Mouse (Mus musculus): ENCODE data around the gene Spg7.

Spg7 gene

DNA sequence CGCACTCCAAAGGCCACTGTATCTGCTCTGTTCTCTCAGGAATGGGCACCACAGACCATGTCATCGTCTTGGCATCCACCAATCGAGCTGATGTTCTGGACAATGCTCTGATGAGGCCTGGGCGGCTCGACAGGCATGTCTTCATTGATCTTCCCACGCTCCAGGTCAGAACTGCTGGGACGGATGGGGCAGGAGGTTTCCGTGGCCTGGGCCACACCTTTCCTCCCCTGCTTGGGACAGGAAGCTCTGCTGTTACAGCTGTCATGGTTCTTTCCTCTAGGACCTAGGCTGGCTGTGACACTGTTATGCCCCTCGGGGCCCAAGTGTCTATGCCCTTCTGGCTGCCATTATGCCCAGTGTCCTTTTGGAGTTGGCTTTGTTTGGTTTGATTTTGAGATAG, 24.5 kb downstream of the Spg7 start:
- in situ Hi-C loops (cut with MboI; ENCODE audit: unreplicated experiment in 2 of 2) = no loop called here

DNA sequence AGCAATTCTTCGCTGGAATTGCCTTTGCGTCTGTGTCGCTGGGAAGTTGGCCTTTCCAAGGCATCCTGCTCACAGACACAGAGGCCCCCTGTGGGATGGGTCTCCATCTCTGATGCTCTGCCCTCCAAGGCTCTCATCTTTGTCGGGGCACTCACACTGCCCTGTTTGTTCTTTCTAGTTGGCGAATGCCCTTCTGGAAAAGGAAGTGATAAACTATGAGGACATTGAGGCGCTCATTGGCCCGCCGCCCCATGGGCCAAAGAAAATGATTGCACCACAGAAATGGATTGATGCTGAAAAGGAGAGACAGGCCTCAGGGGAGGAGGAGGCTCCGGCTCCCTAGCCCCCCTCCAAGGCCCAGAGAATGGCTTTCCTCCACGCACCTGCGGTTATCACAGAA, 34.5 kb downstream of the Spg7 start:
- in situ Hi-C loops (cut with MboI; ENCODE audit: unreplicated experiment in 2 of 2) = no loop called here

DNA sequence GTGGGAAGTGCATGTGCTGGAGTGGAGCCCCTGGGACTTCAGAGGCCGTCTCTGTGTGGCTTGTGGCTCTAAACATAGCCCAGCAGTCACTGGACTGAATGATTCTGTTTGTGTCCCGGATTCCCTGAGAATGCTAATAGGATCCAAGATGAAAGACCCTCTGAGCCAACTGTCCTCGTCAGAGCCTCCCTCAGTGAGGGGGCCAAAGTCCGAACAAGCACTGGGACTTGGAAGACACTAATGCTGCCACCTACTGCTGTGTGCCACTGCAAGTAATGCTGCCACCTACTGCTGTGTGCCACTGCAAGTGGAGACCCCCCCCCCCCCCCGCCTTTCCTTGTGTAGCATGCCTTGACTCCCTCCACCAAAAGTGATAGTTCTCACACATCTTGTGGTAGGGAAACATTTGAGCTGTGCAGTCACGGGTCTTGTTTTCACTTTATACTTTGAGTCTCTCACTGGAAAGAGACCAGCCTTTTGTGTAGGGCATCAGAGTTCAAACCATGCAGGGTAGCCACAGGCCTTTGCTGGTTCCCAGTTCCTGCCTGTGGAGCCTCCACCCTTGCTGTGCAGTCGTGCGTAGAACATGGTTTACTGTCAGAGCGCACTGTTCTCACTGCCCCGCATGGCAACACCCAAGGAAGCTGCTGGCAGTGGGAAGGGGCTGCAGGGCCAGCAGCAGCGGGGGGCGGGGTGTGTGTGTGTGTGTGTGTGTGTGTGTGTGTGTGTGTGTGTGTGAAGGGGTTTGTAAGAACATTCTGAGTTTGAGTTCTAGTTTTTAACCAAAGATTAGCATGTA, 35.2 kb downstream of the Spg7 start:
- in situ Hi-C loops (cut with MboI; ENCODE audit: unreplicated experiment in 2 of 2) = no loop called here

DNA sequence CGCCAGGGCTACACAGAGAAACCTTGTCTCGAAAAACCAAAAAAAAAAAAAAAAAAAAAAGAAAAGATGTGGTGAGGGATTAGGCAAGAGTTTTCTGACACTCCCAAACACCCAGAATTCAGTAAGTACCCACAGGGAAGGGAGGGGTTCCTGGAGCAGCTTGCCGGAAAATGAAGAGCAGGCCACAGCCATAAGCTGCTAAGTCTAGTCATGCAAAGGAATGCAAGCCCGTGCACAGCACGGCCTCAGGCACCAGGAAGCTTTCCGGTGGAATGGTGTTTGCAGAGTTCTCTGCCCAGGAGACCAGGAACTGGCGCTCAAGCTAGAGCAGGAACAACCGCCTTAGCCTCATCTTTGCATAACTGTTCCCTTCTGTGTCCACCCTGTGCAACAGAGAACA, 37.5 kb downstream of the Spg7 start:
- in situ Hi-C loops (cut with MboI; ENCODE audit: unreplicated experiment in 2 of 2) = loop anchor here (5.0 to 10.0 kb wide), 3 partner anchors 33 to 195 kb away; no protein-coding TSS in a partner anchor

GRCm38 (mm10) chr8:123101244-123101643, 38.5 kb downstream of the Spg7 start:
- in situ Hi-C loops (cut with MboI; ENCODE audit: unreplicated experiment in 2 of 2) = loop anchor here (5.0 to 10.0 kb wide), 3 partner anchors 34 to 196 kb away; no protein-coding TSS in a partner anchor

DNA sequence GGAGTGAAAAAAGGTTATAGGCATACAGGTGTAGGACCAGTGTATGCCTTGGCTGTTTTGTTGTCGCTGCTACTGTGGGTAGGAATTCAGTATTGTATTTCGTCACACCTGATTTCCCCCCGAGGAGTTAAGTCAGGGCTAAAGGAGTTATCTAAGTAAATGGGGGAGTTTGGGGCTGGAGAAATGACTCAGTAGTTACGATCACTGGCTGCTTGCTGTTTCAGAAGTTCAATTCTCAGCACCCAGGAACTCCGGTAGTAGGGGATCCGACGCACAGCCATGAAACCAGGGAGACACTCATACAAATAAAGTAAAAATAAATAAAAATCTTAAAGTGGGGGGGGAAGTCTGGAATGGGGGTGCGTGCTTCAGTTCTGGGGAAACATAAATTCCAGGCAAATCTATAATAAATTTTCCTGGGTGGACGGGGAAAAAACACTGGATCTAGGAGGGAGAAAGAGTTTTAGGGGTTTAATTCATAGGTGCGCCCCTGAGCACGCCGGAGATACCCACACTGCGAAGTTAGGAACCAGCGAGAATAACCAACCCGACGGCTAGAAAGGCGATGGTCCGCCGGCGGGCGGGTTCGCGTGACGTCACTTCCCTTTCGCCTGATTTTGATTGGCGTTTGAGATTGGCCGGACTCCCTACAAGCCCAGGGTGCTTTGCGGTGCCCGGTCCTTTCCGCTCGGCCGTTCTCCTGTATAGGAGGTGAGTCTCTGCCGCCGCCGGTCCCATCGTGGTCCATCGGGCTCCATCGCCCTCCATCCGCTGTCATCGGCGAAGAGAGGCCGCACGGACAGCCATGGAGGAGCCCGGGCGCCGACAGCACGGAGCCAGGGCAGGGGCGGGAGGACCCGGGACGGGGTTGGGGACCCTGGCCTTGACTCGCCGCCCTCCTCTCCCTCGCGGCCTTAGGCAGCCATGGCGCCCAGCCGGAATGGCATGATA, 39.3 kb downstream of the Spg7 start, which contains the start of gene Rpl13:
TSS of gene Rpl13 (plus strand) at position 616 of the 951 bp plus-strand sequence.
- in situ Hi-C loops (cut with MboI; ENCODE audit: unreplicated experiment in 2 of 2) = loop anchor here (5.0 to 10.0 kb wide), 3 partner anchors 35 to 197 kb away; no protein-coding TSS in a partner anchor

- in situ Hi-C loops (cut with MboI; ENCODE audit: unreplicated experiment in 2 of 2) = loop anchor here (5.0 to 10.0 kb wide), 3 partner anchors 36 to 198 kb away; no protein-coding TSS in a partner anchor
These were observed 40.1 kb downstream of the Spg7 start for GRCm38 (mm10) chr8:123102855-123103254.

- in situ Hi-C loops (cut with MboI; ENCODE audit: unreplicated experiment in 2 of 2) = loop anchor here (5.0 to 10.0 kb wide), 3 partner anchors 36 to 198 kb away; no protein-coding TSS in a partner anchor
These were observed 40.5 kb downstream of the Spg7 start for GRCm38 (mm10) chr8:123103285-123103684.

GRCm38 (mm10) chr8:123104046-123104767, 41.5 kb downstream of the Spg7 start:
- in situ Hi-C loops (cut with MboI; ENCODE audit: unreplicated experiment in 2 of 2) = loop anchor here (5.0 to 10.0 kb wide), 3 partner anchors 37 to 199 kb away; no protein-coding TSS in a partner anchor

DNA sequence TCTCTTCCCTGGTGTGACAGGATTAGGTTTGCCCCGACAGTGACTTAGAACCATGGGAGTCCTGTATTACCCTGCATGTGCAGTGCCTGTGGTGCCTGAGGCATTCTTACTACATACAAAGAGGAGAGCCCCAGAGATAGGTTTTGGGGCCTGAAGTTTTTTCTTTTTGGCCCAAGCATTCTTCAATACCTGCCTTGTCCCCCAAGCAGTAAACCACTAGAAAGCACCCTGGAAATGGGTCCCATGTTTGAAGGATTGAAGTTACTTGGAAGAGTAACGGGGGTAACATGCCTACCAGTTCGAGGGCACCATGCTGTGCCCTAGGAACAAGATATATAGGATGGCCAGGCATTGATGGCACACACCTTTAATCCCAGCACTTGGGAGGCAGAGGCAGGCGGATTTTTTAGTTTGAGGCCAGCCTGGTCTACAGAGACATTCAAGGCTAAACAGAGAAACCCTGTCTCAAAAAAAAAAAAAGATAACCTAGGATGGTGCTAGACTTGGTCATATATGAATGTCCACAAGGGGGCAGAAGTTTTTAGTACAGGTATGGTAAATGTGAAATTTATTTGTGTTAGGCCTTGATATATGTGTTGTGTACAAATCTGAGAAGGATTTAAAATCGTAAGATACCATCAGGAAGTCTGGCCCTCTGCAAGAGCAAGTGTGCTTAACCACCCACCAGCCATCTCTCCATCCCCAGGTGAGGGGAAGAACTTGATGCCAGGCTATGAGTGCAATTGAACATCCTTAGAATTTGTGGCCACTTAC, 43.0 kb downstream of the Spg7 start:
- in situ Hi-C loops (cut with MboI; ENCODE audit: unreplicated experiment in 2 of 2) = loop anchor here in 1 of 2 experiments (10.0 kb wide), 1 partner anchor 201 kb away; no protein-coding TSS in a partner anchor

DNA sequence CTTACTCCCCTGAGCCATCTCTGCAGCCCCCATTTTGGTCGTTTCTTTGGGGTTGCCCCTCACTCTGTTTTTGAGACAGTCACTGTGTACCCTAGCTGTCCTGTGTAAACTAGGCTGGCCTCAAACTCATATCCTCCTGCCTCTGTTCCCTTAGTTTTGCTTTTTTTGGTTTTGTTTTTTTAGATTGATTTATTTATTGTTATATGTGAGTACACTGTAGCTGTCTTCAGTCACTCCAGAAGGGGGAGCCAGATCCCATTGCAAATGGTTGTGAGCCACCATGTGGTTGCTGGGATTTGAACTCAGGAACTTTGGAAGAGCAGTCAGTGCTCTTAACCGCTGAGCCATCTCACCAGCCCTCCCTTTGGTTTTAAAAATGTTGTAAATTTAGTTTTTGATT, 43.8 kb downstream of the Spg7 start:
- in situ Hi-C loops (cut with MboI; ENCODE audit: unreplicated experiment in 2 of 2) = loop anchor here in 1 of 2 experiments (10.0 kb wide), 1 partner anchor 202 kb away; no protein-coding TSS in a partner anchor

GRCm38 (mm10) chr8:123108010-123108409, 45.3 kb downstream of the Spg7 start:
- in situ Hi-C loops (cut with MboI; ENCODE audit: unreplicated experiment in 2 of 2) = loop anchor here in 1 of 2 experiments (10.0 kb wide), 1 partner anchor 203 kb away; no protein-coding TSS in a partner anchor

GRCm38 (mm10) chr8:123108953-123109352, 46.2 kb downstream of the Spg7 start:
- in situ Hi-C loops (cut with MboI; ENCODE audit: unreplicated experiment in 2 of 2) = loop anchor here in 1 of 2 experiments (10.0 kb wide), 1 partner anchor 204 kb away; no protein-coding TSS in a partner anchor

DNA sequence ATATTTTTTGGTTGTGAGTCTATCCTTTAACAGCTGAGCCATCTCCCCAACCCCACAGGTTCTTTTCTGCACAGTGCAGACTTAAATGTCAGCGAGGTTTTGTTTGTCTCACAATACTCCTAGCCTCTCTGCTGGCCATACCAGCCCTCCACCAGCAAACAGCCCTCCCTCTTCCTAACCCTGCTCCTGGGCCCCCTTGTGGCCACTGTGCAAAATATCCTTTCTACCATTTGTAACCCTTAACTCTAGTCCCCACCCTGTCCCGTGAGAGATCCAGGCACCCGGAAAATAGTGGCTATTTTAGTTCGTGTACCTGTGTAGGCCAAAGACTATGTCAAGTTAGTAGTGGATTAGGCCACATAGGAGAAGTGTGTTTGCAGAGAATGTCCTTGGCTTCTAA, 47.9 kb downstream of the Spg7 start:
- in situ Hi-C loops (cut with MboI; ENCODE audit: unreplicated experiment in 2 of 2) = loop anchor here in 1 of 2 experiments (5.0 to 10.0 kb wide), 3 partner anchors 84 to 493 kb away; no protein-coding TSS in a partner anchor

- in situ Hi-C loops (cut with MboI; ENCODE audit: unreplicated experiment in 2 of 2) = loop anchor here in 1 of 2 experiments (5.0 to 10.0 kb wide), 3 partner anchors 82 to 496 kb away; no protein-coding TSS in a partner anchor
These were observed 50.1 kb downstream of the Spg7 start for GRCm38 (mm10) chr8:123112892-123113291.

GRCm38 (mm10) chr8:123113908-123114469, 51.2 kb downstream of the Spg7 start:
- in situ Hi-C loops (cut with MboI; ENCODE audit: unreplicated experiment in 2 of 2) = loop anchor here in 1 of 2 experiments (5.0 to 10.0 kb wide), 3 partner anchors 81 to 497 kb away; no protein-coding TSS in a partner anchor

- in situ Hi-C loops (cut with MboI; ENCODE audit: unreplicated experiment in 2 of 2) = loop anchor here in 1 of 2 experiments (5.0 to 10.0 kb wide), 3 partner anchors 80 to 497 kb away; no protein-coding TSS in a partner anchor
These were observed 51.9 kb downstream of the Spg7 start for GRCm38 (mm10) chr8:123114644-123115043.

DNA sequence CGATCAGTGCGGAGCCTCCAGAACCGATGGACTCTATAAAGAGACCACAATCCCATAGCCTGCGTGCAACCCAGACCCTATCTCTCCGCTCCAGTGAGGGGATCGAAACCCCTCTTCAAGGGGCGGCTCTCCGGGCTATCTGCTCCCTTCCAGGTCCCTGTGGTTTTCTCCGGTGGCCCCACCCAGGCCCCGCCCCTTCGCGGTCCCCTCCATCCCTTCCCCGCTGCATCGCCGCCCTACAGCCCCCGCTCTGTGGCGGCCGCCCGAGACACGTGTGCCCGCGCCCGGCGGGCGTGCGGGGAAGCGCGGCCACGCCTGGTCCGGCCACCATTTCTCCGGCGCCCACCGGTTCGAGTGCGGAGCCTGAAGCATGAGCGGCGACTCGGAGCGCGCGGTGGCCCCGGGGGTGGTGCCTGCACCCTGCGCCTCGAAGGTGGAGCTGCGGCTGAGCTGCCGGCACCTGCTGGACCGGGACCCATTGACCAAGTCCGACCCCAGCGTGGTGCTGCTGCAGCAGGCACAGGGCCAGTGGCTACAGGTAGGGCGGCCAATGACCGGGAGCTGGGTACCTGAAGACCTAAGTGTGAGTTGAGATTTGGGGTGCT, 54.5 kb downstream of the Spg7 start, which contains the start of gene Cpne7:
TSS of gene Cpne7 (plus strand) at position 248 of the 605 bp plus-strand sequence.
- in situ Hi-C loops (cut with MboI; ENCODE audit: unreplicated experiment in 2 of 2) = loop anchor here in 1 of 2 experiments (10.0 kb wide), 1 partner anchor 78 kb away; no protein-coding TSS in a partner anchor
